Mouse (Mus musculus) mammary gland, adult 2 months (tissue): ENCODE measurements around the gene Fbxw25. TPM values are rescaled to one million over a fixed set of nuclear protein-coding genes. Genes with fewer than 3 reads are reported as not detected.

Experiments used
- polyA plus RNA-seq: library from polyadenylated mRNA; depleted of rRNA; stranded (reverse); fragments of >200 nt; gene quantifications from 2 replicates; pipeline ENCODE4 v1.2.3, GENCODE M21; 2012; ENCODE audit warnings: low replicate concordance; rRNA removed

The Fbxw25 gene
- not detected in 2 replicates for polyA plus RNA-seq

GRCm38 (mm10) chr9:109664552-109664951 is at the start of gene Fbxw25:
Gene Fbxw25 (minus strand): TSS chr9:109664652.

GRCm38 (mm10) chr9:109702600-109702999 is 38.1 kb upstream of the Fbxw25 start, which contains the start of gene Fbxw18:
Gene Fbxw18 (minus strand): TSS chr9:109702700.

DNA sequence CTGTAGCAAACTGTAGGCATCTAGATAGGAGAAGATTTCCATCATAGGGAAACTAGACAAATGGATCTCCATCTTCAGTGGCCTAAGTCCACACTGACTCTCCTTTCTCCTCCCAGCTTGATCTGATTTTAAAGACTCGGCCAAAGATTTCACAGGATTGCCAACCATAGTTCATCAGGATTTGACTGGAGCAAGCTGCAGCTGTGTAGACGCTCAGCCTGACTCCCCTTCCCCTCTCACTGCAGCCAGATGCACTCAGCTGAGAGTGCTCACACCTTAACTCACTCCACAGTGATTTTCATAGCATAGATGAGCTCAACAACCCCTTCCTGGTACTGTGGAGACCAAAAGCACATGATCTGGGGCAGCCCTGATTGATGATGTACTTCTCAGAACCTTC is 38.5 kb downstream of the Fbxw25 start, which contains the start of gene Fbxw24:
TSS of gene Fbxw24 (minus strand) at position 101 of the 400 bp plus-strand sequence.

Other genes with a start within 250 kb of the Fbxw25 start
- not detected in 2 replicates for gene Fbxw16, start 215.5 kb downstream of the Fbxw25 start, polyA plus RNA-seq
- gene Fbxw19, start 168.8 kb downstream of the Fbxw25 start, polyA plus RNA-seq: not detected in 2 replicates
- not detected in 2 replicates for gene Fbxw15, start 96.4 kb downstream of the Fbxw25 start, polyA plus RNA-seq
- not detected in 2 replicates for gene Fbxw24, start 38.6 kb downstream of the Fbxw25 start, polyA plus RNA-seq
- gene Fbxw18, start 38.0 kb upstream of the Fbxw25 start, polyA plus RNA-seq: not detected in 2 replicates
- gene Fbxw26, start 81.4 kb upstream of the Fbxw25 start, polyA plus RNA-seq: not detected in 2 replicates
- not detected in 2 replicates for gene Fbxw27, start 126.0 kb upstream of the Fbxw25 start, polyA plus RNA-seq
- gene Spink8, start 147.6 kb upstream of the Fbxw25 start, polyA plus RNA-seq: not detected in 2 replicates
- gene Nme6, start 168.1 kb upstream of the Fbxw25 start, polyA plus RNA-seq: 11.0 and 22.0 TPM in 2 replicates
- gene Camp, start 185.0 kb upstream of the Fbxw25 start, polyA plus RNA-seq: 3.9 and 4.8 TPM in 2 replicates
- gene Cdc25a, start 210.9 kb upstream of the Fbxw25 start, polyA plus RNA-seq: 3.6 and 5.0 TPM in 2 replicates